Mouse (Mus musculus) liver, embryonic 15.5 days (tissue): ENCODE data around the gene Serp1. TPM values are rescaled to one million over a fixed set of nuclear protein-coding genes. Genes with fewer than 3 reads are reported as not detected.

Source experiments
- polyA plus RNA-seq: library from polyadenylated mRNA; unstranded; fragments of >200 nt; fragmentation: Nextera tagmentation; extraction: Ambion mirVana; gene quantifications from 2 replicates; pipeline ENCODE4 v1.2.1, GENCODE M21; 2015

The Serp1 gene
- polyA plus RNA-seq, 1 experiment from 2014 or later, result 101 TPM

Other genes with a start within 250 kb of the Serp1 start
- gene Tsc22d2, start 111.2 kb downstream of the Serp1 start, polyA plus RNA-seq, result 3.8 and 5.0 TPM in 2 replicates
- gene Eif2a, start 71 bp downstream of the Serp1 start, polyA plus RNA-seq, result 23.5 and 25.8 TPM in 2 replicates
- gene Selenot, start 50.7 kb upstream of the Serp1 start, polyA plus RNA-seq, result 10.5 and 10.6 TPM in 2 replicates
- not detected in 2 replicates for gene Erich6, start 111.3 kb upstream of the Serp1 start, polyA plus RNA-seq
- gene Siah2, start 166.5 kb upstream of the Serp1 start, polyA plus RNA-seq, result 3.0 and 4.2 TPM in 2 replicates